Mouse (Mus musculus): Measurements from ENCODE around the gene Arl15. TPM values are rescaled to one million over a fixed set of nuclear protein-coding genes. Genes with fewer than 3 reads are reported as not detected.
A peak's percentile ranks its signal among the peaks of the same experiment; 100 is the strongest.

Gene Arl15
- polyA plus RNA-seq, 1 experiment = 0.19 TPM

- H3K4me3 ChIP-seq (replicated peaks) = no peak overlapping the region
- no peaks in the 10 kb centered on the region for H3K27me3 ChIP-seq (replicated peaks)
- no peaks in the 10 kb centered on the region for H3K4me1 ChIP-seq
- H3K9me3 ChIP-seq = peaks cover 14% of the 10 kb centered on the region
- no peak for TF ChIP-seq GATA1 (IDR thresholded peaks at IDR 0.05; ENCODE audit: borderline replicate concordance, low read length)
- TF ChIP-seq FLI1 (IDR thresholded peaks at IDR 0.05; ENCODE audit: low read length) = no peak
- H3K36me3 ChIP-seq (replicated peaks; ENCODE audit: low read length) = no peaks in the 10 kb centered on the region
Measured at GRCm38 (mm10) chr13:113879651-113880327, 85.5 kb downstream of the Arl15 start.

- Histone ChIP-seq H3K4me3 (replicated peaks) (no peak overlapping the region), H3K36me3 (replicated peaks; ENCODE audit: low read length) (no peaks in the 10 kb centered on the region), H3K27me3 (replicated peaks) (no peaks in the 10 kb centered on the region), H3K9me3 (peaks cover 14% of the 10 kb centered on the region), H3K4me1 (no peaks in the 10 kb centered on the region)
- TF ChIP-seq FLI1 (IDR thresholded peaks at IDR 0.05; ENCODE audit: low read length) (no peak), GATA1 (IDR thresholded peaks at IDR 0.05; ENCODE audit: borderline replicate concordance, low read length) (no peak)
Measured at GRCm38 (mm10) chr13:113880564-113881171, 86.4 kb downstream of the Arl15 start.

GRCm38 (mm10) chr13:113882959-113883358, 88.7 kb downstream of the Arl15 start:
- TF ChIP-seq FLI1 (IDR thresholded peaks at IDR 0.05; ENCODE audit: low read length) (no peak), GATA1 (IDR thresholded peaks at IDR 0.05; ENCODE audit: borderline replicate concordance, low read length) (no peak)
- Histone ChIP-seq H3K4me1 (no peaks in the 10 kb centered on the region), H3K9me3 (peaks cover 32% of the 10 kb centered on the region), H3K27me3 (replicated peaks) (no peaks in the 10 kb centered on the region), H3K4me3 (replicated peaks) (no peak overlapping the region), H3K36me3 (replicated peaks; ENCODE audit: low read length) (no peaks in the 10 kb centered on the region)

- no peaks in the 10 kb centered on the region for H3K27me3 ChIP-seq (replicated peaks)
- TF ChIP-seq GATA1 (IDR thresholded peaks at IDR 0.05; ENCODE audit: borderline replicate concordance, low read length) (no peak), FLI1 (IDR thresholded peaks at IDR 0.05; ENCODE audit: low read length) (no peak)
Measured at GRCm38 (mm10) chr13:113887090-113887489, 92.8 kb downstream of the Arl15 start.

GRCm38 (mm10) chr13:113888126-113888525, 93.8 kb downstream of the Arl15 start:
- Histone ChIP-seq H3K9me3 (peaks cover 72% of the 10 kb centered on the region), H3K4me3 (replicated peaks) (no peak overlapping the region), H3K27me3 (replicated peaks) (no peaks in the 10 kb centered on the region), H3K4me1 (no peaks in the 10 kb centered on the region), H3K36me3 (replicated peaks; ENCODE audit: low read length) (peaks cover 25% of the 10 kb centered on the region)
- TF ChIP-seq FLI1 (IDR thresholded peaks at IDR 0.05; ENCODE audit: low read length) (no peak), GATA1 (IDR thresholded peaks at IDR 0.05; ENCODE audit: borderline replicate concordance, low read length) (no peak)

More at GRCm38 (mm10) chr13:113887090-113887489, 92.8 kb downstream of the Arl15 start:
- peaks cover 25% of the 10 kb centered on the region for H3K36me3 ChIP-seq (replicated peaks; ENCODE audit: low read length)
- peaks cover 62% of the 10 kb centered on the region for H3K9me3 ChIP-seq
- H3K4me3 ChIP-seq (replicated peaks) = no peak overlapping the region
- no peaks in the 10 kb centered on the region for H3K4me1 ChIP-seq

- H3K4me1 ChIP-seq = no peaks in the 10 kb centered on the region
- H3K36me3 ChIP-seq (replicated peaks; ENCODE audit: low read length) = peaks cover 25% of the 10 kb centered on the region
- TF ChIP-seq FLI1 (IDR thresholded peaks at IDR 0.05; ENCODE audit: low read length) = no peak
- H3K27me3 ChIP-seq (replicated peaks) = no peaks in the 10 kb centered on the region
- peak overlapping the region; percentile 9 for H3K4me3 ChIP-seq (replicated peaks)
- H3K9me3 ChIP-seq = peaks cover 75% of the 10 kb centered on the region
Measured at GRCm38 (mm10) chr13:113888704-113889103, 94.4 kb downstream of the Arl15 start.

- TF ChIP-seq FLI1 (IDR thresholded peaks at IDR 0.05; ENCODE audit: low read length) (no peak), GATA1 (IDR thresholded peaks at IDR 0.05; ENCODE audit: borderline replicate concordance, low read length) (no peak)
Measured at GRCm38 (mm10) chr13:113889140-113890055, 95.1 kb downstream of the Arl15 start.

GRCm38 (mm10) chr13:113896684-113897083, 102.4 kb downstream of the Arl15 start:
- Histone ChIP-seq H3K27me3 (replicated peaks) (no peaks in the 10 kb centered on the region), H3K4me3 (replicated peaks) (no peak overlapping the region), H3K9me3 (peaks cover 69% of the 10 kb centered on the region), H3K36me3 (replicated peaks; ENCODE audit: low read length) (peaks cover 6% of the 10 kb centered on the region), H3K4me1 (no peaks in the 10 kb centered on the region)
- TF ChIP-seq GATA1 (IDR thresholded peaks at IDR 0.05; ENCODE audit: borderline replicate concordance, low read length) (no peak), FLI1 (IDR thresholded peaks at IDR 0.05; ENCODE audit: low read length) (no peak)

More at GRCm38 (mm10) chr13:113889140-113890055, 95.1 kb downstream of the Arl15 start:
- Histone ChIP-seq H3K4me3 (replicated peaks) (no peak overlapping the region), H3K9me3 (peaks cover 76% of the 10 kb centered on the region), H3K4me1 (no peaks in the 10 kb centered on the region), H3K36me3 (replicated peaks; ENCODE audit: low read length) (peaks cover 25% of the 10 kb centered on the region), H3K27me3 (replicated peaks) (no peaks in the 10 kb centered on the region)

- H3K9me3 ChIP-seq = peaks cover 61% of the 10 kb centered on the region
- peaks cover 8% of the 10 kb centered on the region for H3K36me3 ChIP-seq (replicated peaks; ENCODE audit: low read length)
- TF ChIP-seq GATA1 (IDR thresholded peaks at IDR 0.05; ENCODE audit: borderline replicate concordance, low read length) = no peak
- TF ChIP-seq FLI1 (IDR thresholded peaks at IDR 0.05; ENCODE audit: low read length) = no peak
- H3K4me1 ChIP-seq = no peaks in the 10 kb centered on the region
- H3K4me3 ChIP-seq (replicated peaks) = no peak overlapping the region
- no peaks in the 10 kb centered on the region for H3K27me3 ChIP-seq (replicated peaks)
Measured at GRCm38 (mm10) chr13:113897498-113897897, 103.2 kb downstream of the Arl15 start.
